Mouse (Mus musculus): ENCODE measurements around the gene Dnajc16.

Dnajc16 gene

GRCm38 (mm10) chr4:141724594-141724993 is 66.1 kb downstream of the Dnajc16 start:
- DNase-seq (ENCODE audit: low spot score), result no peak

DNA sequence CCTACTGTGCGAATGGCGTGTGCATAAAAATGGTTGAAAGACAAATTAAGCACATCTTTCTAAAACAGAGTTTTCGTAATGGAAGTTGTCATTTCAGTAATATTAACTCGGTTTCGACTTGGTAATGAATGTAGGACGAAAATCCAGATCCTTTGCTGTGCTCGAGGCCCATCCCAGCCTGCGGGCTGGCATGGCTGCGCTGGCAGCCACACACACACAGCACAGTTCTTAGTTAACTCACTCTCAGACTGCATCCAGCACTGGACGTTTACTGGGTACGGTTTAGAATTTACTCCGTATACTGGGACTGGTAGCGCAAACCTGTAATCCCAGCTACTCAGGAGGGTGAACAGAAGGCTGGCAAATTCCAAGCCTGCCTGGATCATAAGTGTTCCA is 67.1 kb downstream of the Dnajc16 start:
- no peak for DNase-seq (ENCODE audit: low spot score)

- peak; percentile 86 for DNase-seq (ENCODE audit: low spot score)
Observed at GRCm38 (mm10) chr4:141722731-141723672, 67.7 kb downstream of the Dnajc16 start, which contains the start of gene Ddi2. Gene Ddi2 (minus strand): TSS chr4:141723419.

- no peak for DNase-seq (ENCODE audit: low spot score)
Observed at GRCm38 (mm10) chr4:141721961-141722360, 68.8 kb downstream of the Dnajc16 start.

- DNase-seq (ENCODE audit: low spot score), result no peak
Observed at GRCm38 (mm10) chr4:141720761-141721523, 69.8 kb downstream of the Dnajc16 start.

DNA sequence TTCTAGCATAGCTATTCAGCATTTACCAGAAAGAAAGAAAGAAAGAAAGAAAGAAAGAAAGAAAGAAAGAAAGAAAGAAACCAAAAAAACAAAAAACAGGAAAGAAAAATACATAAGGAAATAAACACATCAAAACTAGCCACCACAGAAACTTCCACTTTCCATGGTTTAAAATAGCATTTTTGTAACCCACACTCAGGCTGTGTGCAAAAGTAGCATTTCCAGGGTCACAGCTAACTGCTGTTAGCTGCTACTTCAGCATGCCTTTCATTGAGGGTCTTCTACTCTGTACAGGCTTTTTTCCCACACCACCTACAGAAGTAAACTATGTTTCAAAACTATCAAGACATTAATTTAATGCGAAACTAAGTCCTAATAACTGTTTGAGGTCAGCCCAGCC is 71.4 kb downstream of the Dnajc16 start:
- no peak for DNase-seq (ENCODE audit: low spot score)

DNA sequence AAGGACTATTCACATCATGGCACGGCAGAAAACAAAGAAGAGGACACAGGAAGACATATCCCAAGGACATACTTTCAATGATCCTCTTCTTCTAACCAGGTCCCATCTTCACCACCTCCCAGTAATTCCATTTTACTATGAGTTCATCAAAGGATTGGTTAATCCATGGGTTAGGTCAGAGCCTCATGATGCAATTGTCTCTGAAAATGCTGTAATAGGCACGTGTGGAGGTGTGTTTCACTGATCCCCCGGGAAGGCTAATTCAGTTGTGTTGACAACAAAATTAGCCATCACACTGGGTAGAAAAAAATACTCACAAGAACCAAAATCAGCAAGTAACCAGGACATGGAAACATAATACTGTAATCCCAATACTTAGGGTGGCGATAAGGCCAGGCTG is 73.1 kb downstream of the Dnajc16 start:
- no peak for DNase-seq (ENCODE audit: low spot score)

GRCm38 (mm10) chr4:141715027-141715426 is 75.7 kb downstream of the Dnajc16 start:
- DNase-seq (ENCODE audit: low spot score), result no peak

GRCm38 (mm10) chr4:141713598-141714142 is 77.1 kb downstream of the Dnajc16 start:
- DNase-seq (ENCODE audit: low spot score), result no peak

GRCm38 (mm10) chr4:141711250-141711649 is 79.5 kb downstream of the Dnajc16 start:
- no peak for DNase-seq (ENCODE audit: low spot score)
